Mouse (Mus musculus) liver, adult (tissue): ENCODE data around the gene Hoxb2.

ENCODE experiments used
- GATA4 ChIP-seq: IDR thresholded peaks from 2 replicates; pipeline ENCODE4 v1.6.1; 2014; ENCODE audit warnings: mild to moderate bottlenecking, low read length; ENCODE audit not compliant: insufficient replicate concordance

The Hoxb2 gene

DNA sequence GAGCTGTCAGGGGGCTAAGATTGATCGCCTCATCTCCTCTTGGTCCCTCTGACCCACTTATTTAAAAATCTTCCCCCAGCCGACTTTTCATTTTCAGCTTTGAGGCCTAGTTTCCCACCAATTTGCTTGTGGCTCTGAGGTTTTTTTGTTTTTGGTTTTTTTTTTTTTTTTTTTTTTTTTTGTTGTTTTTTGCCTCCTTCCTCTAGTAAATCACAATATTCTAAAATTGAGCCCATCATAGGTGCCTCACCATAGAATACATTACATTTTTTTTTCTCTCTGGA, at the start of gene Hoxb2:
Gene Hoxb2, plus strand, starts transcription at position 185 of the 284 bp plus-strand sequence.
- no peak for TF ChIP-seq GATA4

DNA sequence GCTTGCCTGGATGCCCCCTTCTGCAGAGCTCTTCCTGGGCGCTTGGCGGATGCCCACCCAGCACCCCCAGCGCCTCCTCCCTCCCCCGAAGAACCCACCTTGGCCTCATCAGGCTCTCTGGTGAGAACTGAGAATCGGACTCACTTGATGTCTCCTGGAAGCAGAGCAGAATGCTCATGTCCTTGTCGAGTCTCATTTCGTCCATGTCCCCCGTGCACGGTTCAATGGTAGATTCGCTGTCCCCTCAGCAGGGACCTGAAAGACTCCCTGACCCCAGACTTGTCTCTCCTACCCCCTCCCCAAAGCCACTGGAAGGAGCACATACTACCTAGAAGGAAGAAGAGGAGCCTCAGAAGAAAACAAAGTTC, 49.3 kb upstream of the Hoxb2 start:
- TF ChIP-seq GATA4, result no peak

DNA sequence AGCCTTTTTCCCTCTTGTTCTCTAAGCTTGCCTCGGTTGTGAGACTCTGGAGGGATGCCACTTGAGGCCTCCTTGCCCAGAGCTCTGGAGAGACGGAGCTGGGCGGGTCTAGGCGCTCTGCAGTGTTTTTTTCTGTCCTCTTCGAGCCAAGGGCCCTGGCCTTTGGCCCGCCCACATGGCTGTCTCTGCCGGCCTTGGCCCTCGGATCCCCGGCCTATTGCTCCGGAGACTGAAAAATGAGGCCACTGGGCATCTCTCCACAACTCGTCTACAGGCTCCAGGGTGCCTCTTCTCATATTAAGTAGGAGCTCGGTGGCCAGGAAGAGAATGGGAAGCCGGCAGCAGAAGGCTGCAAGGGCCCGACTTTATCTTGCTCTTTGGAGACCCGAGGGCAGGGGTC, 48.5 kb upstream of the Hoxb2 start:
- no peak for TF ChIP-seq GATA4

DNA sequence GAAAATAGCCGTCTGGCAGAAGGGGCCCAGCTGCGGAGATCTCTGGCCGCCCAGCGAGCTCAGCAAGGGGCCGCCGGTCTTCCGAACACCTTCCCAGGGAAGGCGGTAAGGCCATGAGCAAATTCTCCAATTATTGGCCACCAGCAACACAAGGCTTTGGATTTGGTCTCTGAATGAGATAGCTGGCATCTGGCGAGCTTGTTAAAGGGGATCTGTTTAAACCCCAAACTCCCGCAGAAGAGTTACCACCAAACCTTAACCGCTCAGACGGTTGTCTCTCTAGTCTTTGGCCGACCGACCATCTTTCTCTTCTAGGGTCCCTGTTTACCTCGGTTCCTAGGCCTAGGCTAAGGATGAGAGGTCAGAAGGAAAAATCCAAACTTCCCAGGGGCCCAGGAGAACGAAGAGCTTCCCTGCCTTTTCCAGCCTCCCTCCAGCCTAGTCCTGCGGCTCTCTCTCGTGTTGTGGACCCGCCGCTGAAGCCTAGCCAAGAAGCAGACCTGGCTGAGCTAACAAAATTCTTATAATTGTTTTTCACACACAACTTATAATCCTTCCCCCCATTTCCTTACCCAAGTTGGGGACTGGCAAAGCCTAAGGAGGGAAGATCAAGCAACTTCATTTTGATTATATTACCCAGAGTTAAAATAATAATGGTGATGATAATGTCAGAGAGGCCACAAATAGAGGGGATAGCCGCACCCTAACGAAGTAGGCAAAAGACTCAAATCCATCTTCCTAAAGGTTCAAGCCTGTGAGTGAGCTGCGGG, 47.8 kb upstream of the Hoxb2 start:
- no peak for TF ChIP-seq GATA4

DNA sequence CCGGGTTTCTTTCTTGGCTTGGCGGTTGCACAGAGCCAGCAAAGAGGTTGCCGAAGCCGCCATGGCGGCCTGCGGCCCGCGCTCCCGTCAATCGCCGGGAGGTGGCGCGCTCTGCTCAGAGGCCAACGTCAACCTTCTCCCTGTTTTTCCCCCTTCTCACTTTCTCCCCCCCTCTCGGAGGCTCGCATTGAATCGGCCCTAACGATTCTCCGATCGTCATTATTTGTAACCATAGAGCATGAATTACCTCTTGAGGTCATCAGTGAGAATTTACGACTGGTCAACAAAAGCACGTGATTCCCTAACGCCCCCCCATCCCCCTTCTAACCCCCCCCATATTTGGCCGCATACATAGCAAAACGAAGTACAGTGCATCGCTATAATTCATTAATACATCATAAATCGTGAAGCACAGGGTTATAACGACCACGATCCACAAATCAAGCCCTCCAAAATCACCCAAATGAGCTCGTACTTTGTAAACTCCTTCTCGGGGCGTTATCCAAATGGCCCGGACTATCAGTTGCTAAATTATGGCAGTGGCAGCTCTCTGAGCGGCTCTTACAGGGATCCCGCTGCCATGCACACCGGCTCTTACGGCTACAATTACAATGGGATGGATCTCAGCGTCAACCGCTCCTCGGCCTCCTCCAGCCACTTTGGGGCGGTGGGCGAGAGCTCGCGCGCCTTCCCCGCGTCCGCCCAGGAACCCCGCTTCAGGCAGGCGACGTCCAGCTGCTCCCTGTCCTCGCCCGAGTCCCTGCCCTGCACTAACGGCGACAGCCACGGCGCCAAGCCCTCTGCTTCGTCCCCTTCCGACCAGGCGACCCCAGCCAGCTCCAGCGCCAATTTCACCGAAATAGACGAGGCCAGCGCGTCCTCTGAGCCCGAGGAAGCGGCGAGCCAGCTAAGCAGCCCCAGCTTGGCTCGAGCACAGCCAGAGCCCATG, 46.9 kb upstream of the Hoxb2 start, which contains the start of gene Hoxb5:
Gene Hoxb5, plus strand, starts transcription at position 186 of the 949 bp plus-strand sequence.
- TF ChIP-seq GATA4, result peak; percentile 12; the same call in 1 of the 2 replicates

DNA sequence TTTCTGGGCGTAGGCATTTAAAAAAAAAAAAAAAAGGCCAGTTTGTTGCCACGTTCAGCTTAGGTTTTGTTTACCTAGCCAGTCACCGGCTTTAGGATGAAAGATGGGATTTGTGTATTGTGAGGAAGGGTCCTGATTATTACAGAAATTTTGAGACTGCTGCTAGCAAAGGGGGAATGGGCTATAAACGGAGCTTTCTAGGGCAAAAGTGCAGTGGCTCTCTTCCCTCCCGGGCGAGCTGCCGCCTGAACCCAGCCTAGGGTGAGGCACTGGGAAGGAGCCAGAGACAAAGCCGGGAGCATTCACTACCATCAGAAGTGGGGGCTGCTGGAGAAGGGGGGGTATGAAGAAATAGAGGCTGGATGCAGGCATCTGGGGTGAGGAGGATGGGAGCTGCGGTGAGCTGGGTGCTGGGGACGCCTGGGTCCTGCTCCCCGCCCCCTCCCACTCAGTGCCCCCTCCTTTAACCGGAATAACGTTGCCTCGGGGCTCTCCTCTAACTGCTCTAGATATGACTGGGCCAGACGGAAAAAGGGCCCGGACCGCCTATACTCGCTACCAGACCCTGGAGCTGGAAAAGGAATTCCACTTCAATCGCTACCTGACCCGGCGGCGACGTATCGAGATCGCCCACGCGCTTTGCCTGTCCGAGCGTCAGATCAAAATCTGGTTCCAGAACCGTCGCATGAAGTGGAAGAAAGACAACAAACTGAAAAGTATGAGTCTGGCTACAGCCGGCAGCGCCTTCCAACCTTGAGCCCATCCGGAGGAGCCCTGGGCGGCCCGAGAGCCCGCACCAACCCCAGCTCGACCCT, 45.7 kb upstream of the Hoxb2 start:
- no peak for TF ChIP-seq GATA4

DNA sequence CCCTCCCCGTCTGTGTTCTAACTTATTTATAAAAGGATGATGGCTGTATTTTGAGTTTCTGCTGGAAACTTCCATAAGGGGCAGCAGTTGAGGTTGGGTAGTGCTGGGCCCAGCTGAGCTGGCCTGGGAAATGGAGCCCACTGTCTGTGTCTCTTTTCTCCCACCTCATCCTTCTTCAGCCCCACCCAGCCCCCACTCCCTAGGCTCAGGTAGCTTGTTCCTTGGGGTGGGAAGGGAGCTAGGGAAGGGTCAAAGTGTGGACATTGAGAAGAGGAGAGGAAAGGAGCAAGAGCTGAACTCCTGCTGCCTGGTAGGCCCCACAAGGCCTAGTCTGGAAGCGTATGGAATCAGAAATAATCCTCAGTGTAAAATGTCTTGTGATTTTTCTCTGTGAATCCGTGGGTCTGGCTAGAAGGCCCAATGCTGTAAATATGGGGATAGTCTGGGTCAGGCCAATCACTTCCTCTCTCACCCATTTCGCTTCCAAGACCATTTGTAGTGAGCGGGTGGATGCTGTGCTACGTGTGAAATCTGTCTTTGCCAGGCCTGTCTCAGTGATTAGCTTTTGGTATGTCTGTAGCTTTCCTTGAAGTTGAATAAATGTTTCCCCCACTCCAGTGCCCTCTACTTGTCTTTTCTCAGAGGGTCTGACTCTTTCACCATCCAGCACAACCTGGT, 44.7 kb upstream of the Hoxb2 start:
- TF ChIP-seq GATA4, result no peak

DNA sequence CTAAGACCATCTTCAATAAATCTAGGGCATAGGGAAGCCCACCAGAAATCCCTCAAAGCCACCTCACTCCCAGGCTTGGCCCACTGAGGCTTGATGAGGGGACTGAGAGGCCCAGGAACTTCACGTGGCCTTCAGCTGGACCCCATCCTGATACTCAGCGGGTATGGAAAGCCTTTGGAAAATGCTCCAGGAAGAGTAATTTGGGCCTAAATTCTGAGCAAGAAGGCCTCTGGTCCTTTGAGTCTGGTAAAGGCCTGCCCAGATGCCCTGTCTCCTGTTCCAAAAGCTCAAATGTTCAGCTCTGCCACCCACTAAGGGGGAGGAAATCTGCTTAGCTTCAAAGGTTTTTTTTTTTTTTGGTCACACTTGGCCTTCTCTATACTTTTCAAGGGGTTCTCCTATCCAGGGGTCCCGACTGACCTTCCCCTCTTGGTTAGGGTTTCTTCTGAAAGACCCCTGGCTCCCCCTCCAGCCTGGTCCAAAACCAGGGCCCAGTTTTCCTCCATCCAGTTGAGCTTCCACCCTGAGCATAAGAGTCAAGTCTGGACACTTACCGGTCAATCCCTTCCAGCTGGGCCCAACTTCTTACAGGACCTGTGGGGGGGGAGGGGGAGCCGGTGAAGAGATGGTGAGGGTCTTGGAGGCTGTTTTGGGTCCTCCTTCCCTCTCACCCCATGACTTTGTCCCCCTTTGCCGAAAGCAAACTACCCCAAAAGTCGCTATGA, 44.0 kb upstream of the Hoxb2 start:
- TF ChIP-seq GATA4, result no peak

DNA sequence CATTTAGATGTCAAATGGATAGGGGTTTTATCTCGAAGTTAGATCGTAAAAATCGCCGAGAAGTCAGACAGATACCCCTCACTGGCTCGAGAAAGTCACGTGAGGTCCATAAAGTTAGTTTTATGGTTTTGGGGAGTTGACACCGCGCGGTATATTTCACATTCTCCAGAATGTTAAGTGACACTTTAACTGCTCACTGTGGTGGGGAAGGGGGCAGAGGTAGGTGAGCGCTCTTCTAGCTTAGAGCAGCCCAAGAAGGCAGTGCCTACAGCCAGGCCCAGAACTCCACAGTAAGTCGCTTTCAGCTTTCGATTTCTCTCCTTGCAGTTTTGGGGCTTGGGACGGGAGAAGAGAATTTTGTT, 43.4 kb upstream of the Hoxb2 start:
- no peak for TF ChIP-seq GATA4

DNA sequence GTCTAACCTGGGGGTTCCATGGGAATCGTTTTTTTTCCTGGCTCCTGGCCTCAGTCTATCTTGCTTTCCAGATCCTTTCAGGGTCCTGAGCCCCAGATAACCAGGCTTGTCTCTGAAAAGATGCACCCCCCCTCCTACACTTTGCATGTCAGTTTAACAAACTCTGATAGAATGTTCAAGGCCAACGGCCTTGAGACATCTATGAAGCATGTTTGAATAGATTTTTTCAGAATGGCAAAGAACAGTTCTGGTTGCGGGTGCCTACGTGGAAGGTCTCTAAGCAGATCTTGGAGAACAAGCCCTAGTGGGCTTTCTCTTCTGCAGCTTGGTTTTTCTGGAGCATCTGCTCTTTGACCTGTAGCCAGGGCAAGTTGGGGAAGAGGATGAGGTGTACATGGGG, 41.6 kb upstream of the Hoxb2 start:
- no peak for TF ChIP-seq GATA4

DNA sequence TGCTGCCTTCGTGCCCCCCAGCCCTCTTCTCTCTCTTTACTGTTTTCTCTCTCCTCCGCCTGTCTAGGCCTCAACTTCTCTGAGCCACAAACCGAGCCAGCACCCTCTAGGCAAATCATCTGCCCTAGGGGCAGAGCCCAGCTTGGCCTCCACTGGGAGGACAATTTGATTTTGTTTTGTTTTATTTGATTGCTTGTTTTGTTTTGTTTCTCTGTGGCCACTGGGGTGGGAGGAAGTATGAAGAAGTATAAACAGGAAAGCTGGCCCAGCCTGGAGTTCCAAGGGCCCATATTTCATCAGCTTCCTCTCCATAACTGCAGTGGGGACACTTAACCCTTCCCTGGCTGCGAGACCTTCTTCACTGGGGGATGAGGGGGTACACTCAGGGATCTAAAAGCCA, 41.0 kb upstream of the Hoxb2 start:
- TF ChIP-seq GATA4, result peak; percentile 6; the same call in 1 of the 2 replicates

DNA sequence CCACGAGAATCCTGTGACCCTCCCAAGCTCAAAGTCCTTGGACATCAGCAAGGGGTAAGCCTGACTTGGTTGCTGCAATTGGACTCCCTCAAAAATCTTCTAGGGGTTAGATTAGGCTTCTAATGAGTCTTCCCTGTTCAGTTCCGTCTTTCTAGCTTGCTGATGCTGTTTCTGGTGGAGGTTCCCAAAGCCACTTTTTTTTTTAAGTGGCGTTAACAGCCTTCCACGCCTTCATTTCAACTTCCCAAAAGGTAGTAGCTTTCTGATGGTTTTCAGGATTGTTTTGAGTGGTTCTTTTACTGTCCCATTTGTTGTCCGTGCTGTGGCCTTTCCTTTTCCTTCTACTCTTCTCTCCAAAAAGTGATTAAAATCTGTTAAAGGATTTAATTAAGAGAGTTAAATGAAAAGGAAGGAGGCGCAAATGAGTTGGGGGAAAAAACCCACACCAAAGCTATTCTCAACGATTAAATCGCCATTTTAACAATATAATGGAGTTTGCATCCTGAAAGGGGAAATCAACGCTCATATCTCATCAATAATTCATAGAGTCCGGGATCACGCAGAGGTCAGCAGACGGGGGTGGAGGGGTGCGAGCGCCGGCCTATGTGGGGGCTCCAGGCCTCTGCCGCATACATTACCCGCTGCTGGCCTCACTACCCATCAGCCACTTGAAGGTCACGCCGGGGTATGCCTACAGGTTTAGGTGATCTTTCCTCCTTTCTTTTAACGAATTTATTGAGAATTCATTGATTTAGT, 40.0 kb upstream of the Hoxb2 start:
- TF ChIP-seq GATA4, result no peak

DNA sequence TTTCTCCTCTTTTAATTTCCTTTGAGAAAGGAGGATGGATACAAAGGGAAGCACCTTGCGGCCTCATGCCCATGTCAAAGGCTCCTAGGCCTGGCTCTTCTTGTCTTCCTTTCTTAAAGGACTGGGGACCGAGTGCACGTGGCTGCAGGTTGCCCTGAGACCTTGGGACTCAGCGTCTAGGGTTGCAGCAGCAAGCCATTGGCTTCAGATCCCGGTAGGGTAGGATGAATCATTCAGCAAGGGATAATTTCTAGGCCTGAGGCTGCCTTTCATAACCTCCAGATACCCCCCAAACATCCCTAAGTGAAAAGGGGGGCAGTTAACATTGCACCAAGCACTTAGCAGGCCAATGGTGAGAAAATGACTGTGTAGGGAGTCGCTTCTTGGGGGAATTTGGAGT, 39.2 kb upstream of the Hoxb2 start:
- no peak for TF ChIP-seq GATA4
